Mouse (Mus musculus) limb, embryonic 13.5 days (tissue): ENCODE data around the gene Ddx43. TPM values are rescaled to one million over a fixed set of nuclear protein-coding genes. Genes with fewer than 3 reads are reported as not detected.

Experiments
- ATAC-seq: fragments of 200-750 bp; cut with Nextera tagmentation; 2 replicates; pipeline ENCODE4 v1.8.0; 2017; ENCODE audit warnings: low read depth, moderate number of reproducible peaks, moderate TSS enrichment; ENCODE audit not compliant: low FRiP score
- H3K27ac ChIP-seq: fragments of 300-500 bp; sonication (generic); 2 replicates; pipeline ENCODE4 v1.5.1; 2015; ENCODE audit warnings: inconsistent platforms, mild to moderate bottlenecking, moderate library complexity
- H3K27me3 ChIP-seq: fragments of 300-500 bp; sonication (generic); 2 replicates; pipeline ENCODE4 v1.6.1; 2015; ENCODE audit warnings: mild to moderate bottlenecking, inconsistent platforms
- H3K36me3 ChIP-seq: fragments of 300-500 bp; sonication (generic); 2 replicates; pipeline ENCODE4 v1.6.1; 2015; ENCODE audit warnings: inconsistent platforms, mild to moderate bottlenecking, moderate library complexity
- H3K4me1 ChIP-seq: fragments of 300-500 bp; sonication (generic); 2 replicates; pipeline ENCODE4 v1.6.1; 2015; ENCODE audit warnings: inconsistent platforms
- H3K4me2 ChIP-seq: fragments of 300-500 bp; sonication (generic); replicated peaks from 2 replicates; pipeline ENCODE4 v1.6.1; 2015; ENCODE audit warnings: inconsistent platforms, mild to moderate bottlenecking, moderate library complexity
- H3K4me3 ChIP-seq: fragments of 300-500 bp; sonication (generic); 2 replicates; pipeline ENCODE4 v1.5.1; 2015; ENCODE audit warnings: moderate library complexity, mild to moderate bottlenecking, inconsistent platforms
- H3K9ac ChIP-seq: fragments of 300-500 bp; sonication (generic); 2 replicates; pipeline ENCODE4 v1.6.1; 2015; ENCODE audit warnings: mild to moderate bottlenecking, inconsistent platforms
- H3K9me3 ChIP-seq: fragments of 300-500 bp; sonication (generic); 2 replicates; pipeline ENCODE4 v1.6.1; 2016; ENCODE audit warnings: inconsistent platforms
- WGBS: fragments of 180-500 bp; shearing (Covaris S2); methylation state at CpG from one replicate; pipeline ENCODE4 v1.1.7; 2015; 5-methylcytosine and 5-hydroxymethylcytosine counted together
- polyA plus RNA-seq: library from polyadenylated mRNA; unstranded; fragments of >200 nt; fragmentation: Nextera tagmentation; extraction: Ambion mirVana; gene quantifications from 2 replicates; pipeline ENCODE4 v1.2.1, GENCODE M21; 2015

Gene Ddx43
- polyA plus RNA-seq, 1 experiment from 2014 or later = 0.46 TPM

DNA sequence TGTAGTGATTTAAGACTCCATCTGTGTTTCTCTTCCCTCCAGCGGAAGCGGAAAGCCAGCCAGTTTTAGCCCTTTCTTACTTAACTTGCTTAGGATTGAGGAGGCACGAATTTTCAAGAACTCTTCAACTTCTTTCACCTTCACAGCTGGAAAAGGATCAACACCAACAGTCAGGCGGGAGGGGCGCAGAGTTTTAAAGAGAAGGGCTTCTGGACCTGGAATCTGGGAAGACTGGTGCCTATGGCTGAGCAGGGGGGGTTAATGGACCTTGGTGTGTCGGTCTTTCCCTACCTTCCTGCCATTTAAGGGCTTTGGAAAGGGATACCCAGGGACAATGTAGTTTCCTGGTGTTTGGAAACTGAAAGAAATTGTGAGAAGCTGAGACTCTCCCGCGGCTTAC is 18.0 kb upstream of the Ddx43 start:
- Histone ChIP-seq H3K9me3 (no peaks in the 10 kb centered on the region), H3K4me2 (peak overlapping the region; percentile 74), H3K27me3 (peaks cover 4% of the 10 kb centered on the region; the same call in 1 of the 2 replicates), H3K4me1 (peaks cover 11% of the 10 kb centered on the region), H3K4me3 (peak overlapping the region; percentile 41), H3K36me3 (no peaks in the 10 kb centered on the region), H3K27ac (no peak overlapping the region), H3K9ac (no peak overlapping the region)
- no peak for ATAC-seq
- 32% methylated on average over 8 of the region's 8 CpGs for WGBS

DNA sequence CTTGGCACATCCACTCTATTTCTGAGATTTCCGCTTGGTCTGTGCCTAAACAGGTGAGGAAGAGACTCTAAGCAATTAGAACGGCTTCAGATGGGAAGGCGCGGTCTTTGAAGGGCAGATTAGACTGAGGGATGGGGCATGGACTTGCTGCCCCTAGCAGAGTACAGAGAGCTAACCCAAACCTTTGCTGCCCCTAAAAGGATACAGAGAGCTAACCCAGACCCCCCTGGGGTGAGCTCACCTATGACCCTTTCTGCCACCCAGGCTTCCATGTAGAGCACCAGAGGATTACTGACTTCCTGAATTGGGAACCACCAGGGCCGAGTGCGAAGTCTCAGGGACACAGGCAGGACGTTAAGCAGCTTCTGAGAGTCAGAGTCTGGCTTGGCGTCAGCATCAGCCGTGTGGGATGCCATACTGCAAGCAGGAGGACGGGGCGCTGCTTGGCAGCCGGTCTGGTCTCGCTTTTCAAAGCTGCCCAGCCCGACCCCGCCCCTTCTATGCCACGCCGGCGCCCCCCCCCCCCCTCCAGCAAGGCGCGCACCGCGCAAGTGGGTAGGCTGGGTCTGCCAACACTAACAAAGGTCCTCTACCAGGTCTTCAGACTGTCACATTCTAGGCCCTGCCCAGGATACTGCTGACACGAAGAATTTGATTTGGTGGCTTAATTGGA is 17.3 kb upstream of the Ddx43 start, which contains the start of gene Ooep:
Gene Ooep (minus strand): TSS at position 613 of the 673 bp plus-strand sequence.
- peak within 1 kb of the TSS; percentile 58 for H3K9ac ChIP-seq
- H3K4me2 ChIP-seq = peak within 1 kb of the TSS; percentile 74
- peak; percentile 82 for ATAC-seq
- no peaks in the 10 kb centered on the region for H3K9me3 ChIP-seq
- H3K4me1 ChIP-seq = peaks cover 11% of the 10 kb centered on the region
- no peaks in the 10 kb centered on the region for H3K36me3 ChIP-seq
- peaks cover 4% of the 10 kb centered on the region; the same call in 1 of the 2 replicates for H3K27me3 ChIP-seq
- H3K4me3 ChIP-seq = peak within 1 kb of the TSS; percentile 41
- WGBS = 4% methylated on average over 20 of the region's 23 CpGs
- no peak within 1 kb of the TSS for H3K27ac ChIP-seq

GRCm38 (mm10) chr9:78385893-78386292 is 9.7 kb upstream of the Ddx43 start:
- no peaks in the 10 kb centered on the region for H3K4me1 ChIP-seq
- no peak overlapping the region for H3K4me3 ChIP-seq
- peaks cover 2% of the 10 kb centered on the region for H3K27me3 ChIP-seq
- no peak for ATAC-seq
- WGBS = 43% methylated on average over 3 of the region's 3 CpGs
- H3K36me3 ChIP-seq = no peaks in the 10 kb centered on the region
- H3K9ac ChIP-seq = no peak overlapping the region
- H3K9me3 ChIP-seq = no peaks in the 10 kb centered on the region
- no peak overlapping the region for H3K27ac ChIP-seq
- H3K4me2 ChIP-seq = no peak overlapping the region

DNA sequence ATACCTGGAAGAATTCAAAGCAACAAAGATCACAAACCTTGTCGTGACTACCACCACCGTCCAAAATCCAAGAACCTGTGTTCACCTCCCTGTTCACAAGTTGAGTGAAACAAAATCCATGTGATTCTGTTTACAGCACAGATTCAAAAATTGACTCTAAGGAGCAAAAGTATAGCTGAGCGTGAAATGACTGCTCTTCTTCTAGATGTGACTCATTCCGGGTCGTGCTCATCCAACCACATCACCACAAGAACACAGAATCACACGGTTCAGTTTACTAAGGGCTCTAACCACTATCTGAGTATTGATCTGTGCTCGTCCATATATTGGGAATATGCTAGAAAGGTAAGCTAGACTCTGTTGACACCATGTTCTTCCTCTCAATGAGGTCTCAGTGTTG is 8.6 kb upstream of the Ddx43 start:
- no peak for ATAC-seq
- Histone ChIP-seq H3K9me3 (no peaks in the 10 kb centered on the region), H3K4me1 (no peaks in the 10 kb centered on the region), H3K27ac (no peak overlapping the region), H3K4me2 (no peak overlapping the region), H3K9ac (no peak overlapping the region), H3K27me3 (peaks cover 11% of the 10 kb centered on the region), H3K4me3 (no peak overlapping the region), H3K36me3 (no peaks in the 10 kb centered on the region)
- 86% methylated on average over 7 of the region's 7 CpGs for WGBS

- ATAC-seq = no peak
- H3K27ac ChIP-seq = no peak overlapping the region
- H3K27me3 ChIP-seq = peaks cover 41% of the 10 kb centered on the region
- 46% methylated on average over 5 of the region's 5 CpGs for WGBS
- no peaks in the 10 kb centered on the region for H3K36me3 ChIP-seq
- H3K9ac ChIP-seq = no peak overlapping the region
- no peaks in the 10 kb centered on the region for H3K4me1 ChIP-seq
- H3K4me3 ChIP-seq = no peak overlapping the region
- H3K4me2 ChIP-seq = no peak overlapping the region
- no peaks in the 10 kb centered on the region for H3K9me3 ChIP-seq
Measured at GRCm38 (mm10) chr9:78389981-78390380, 5.6 kb upstream of the Ddx43 start.

DNA sequence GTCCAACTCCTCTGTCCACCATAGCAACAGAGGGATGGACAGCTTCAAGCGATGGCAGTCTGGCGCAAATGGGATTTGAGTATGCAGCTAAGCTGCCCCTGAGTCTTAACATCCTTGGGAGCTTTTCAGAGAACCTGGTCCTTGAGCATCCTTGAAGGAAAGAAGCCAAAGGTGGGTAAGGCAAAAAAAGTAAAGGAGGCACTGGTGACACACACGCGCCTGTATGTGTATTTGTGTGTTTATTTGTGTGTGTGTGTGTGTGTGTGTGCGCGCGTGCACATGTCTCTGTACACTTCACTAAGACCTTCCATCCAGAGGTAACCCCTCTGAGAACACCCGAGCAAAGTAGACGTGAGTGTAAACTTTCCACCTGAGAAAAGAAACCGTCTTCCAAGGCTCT is 1.8 kb upstream of the Ddx43 start:
- WGBS = 88% methylated on average over 10 of the region's 10 CpGs
- Histone ChIP-seq H3K4me3 (no peak overlapping the region), H3K36me3 (no peaks in the 10 kb centered on the region), H3K9ac (no peak overlapping the region), H3K4me1 (0 out of 2 replicates have a peak, but pooled peaks cover 8% of the 10 kb centered on the region), H3K27ac (no peak overlapping the region), H3K27me3 (peaks cover 76% of the 10 kb centered on the region), H3K4me2 (no peak overlapping the region), H3K9me3 (no peaks in the 10 kb centered on the region)
- no peak for ATAC-seq

DNA sequence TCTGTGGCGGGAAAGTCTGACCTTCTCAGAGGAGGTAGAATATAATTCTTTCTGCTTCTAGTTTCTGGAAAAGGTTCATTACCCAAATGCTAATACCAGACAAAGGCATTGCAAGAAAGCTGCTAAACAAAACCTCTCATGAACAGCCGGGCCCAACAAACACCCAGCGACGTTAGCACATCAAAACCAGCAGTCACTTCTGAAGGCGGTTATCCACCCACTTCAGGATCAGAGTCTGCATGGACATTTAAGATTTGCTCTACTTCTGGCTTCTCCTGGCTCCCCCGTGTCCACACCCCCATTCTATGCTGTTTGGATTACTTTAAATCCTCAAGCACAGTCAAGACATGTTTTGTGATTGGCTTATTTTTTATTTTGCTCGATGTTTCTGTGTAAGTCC is 975 bp upstream of the Ddx43 start:
- Histone ChIP-seq H3K4me3 (no peak overlapping the region), H3K9ac (no peak overlapping the region), H3K4me2 (no peak overlapping the region), H3K9me3 (no peaks in the 10 kb centered on the region), H3K27me3 (peaks cover 83% of the 10 kb centered on the region), H3K36me3 (no peaks in the 10 kb centered on the region), H3K4me1 (0 out of 2 replicates have a peak, but pooled peaks cover 8% of the 10 kb centered on the region), H3K27ac (no peak overlapping the region)
- WGBS = 57% methylated on average over 7 of the region's 7 CpGs
- no peak for ATAC-seq

GRCm38 (mm10) chr9:78395244-78395629 is 340 bp upstream of the Ddx43 start:
- Histone ChIP-seq H3K27me3 (peaks cover 84% of the 10 kb centered on the region), H3K4me3 (peak overlapping the region; percentile 46), H3K4me2 (peak overlapping the region; percentile 67), H3K9ac (no peak overlapping the region), H3K4me1 (0 out of 2 replicates have a peak, but pooled peaks cover 8% of the 10 kb centered on the region), H3K36me3 (no peaks in the 10 kb centered on the region), H3K9me3 (no peaks in the 10 kb centered on the region), H3K27ac (no peak overlapping the region)
- ATAC-seq = no peak
- WGBS = 32% methylated on average over 11 of the region's 11 CpGs

DNA sequence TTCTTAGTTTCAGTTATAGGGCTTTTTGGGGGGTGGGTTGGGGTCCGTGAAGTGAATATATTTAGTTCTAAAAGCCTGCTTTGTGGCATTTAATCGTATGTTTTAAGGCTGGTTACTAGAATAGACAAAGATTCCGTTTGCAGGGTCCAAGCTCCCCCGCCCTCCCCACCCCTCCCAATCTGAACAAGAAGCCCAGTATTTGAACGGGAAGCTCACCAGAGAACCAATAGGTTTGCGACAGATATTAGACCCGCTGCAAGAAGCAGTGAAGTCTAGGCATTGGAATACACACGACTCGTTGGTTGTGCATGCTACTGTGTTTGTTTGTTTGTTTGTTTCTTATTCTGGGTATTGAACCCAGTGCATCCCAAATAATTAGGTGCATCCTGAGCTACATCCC is 940 bp downstream of the Ddx43 start:
- Histone ChIP-seq H3K27me3 (peaks cover 75% of the 10 kb centered on the region), H3K4me2 (peak overlapping the region; percentile 67), H3K27ac (no peak overlapping the region), H3K36me3 (no peaks in the 10 kb centered on the region), H3K4me3 (peak overlapping the region; percentile 46), H3K9me3 (no peaks in the 10 kb centered on the region), H3K4me1 (0 out of 2 replicates have a peak, but pooled peaks cover 8% of the 10 kb centered on the region), H3K9ac (no peak overlapping the region; the same call in 1 of the 2 replicates)
- WGBS = 53% methylated on average over 9 of the region's 9 CpGs
- no peak for ATAC-seq

GRCm38 (mm10) chr9:78400570-78400969 is 5.0 kb downstream of the Ddx43 start:
- WGBS = 83% methylated on average over 5 of the region's 5 CpGs
- H3K27ac ChIP-seq = no peak overlapping the region
- no peak for ATAC-seq
- H3K9me3 ChIP-seq = no peaks in the 10 kb centered on the region
- H3K36me3 ChIP-seq = no peaks in the 10 kb centered on the region
- H3K9ac ChIP-seq = no peak overlapping the region
- peaks cover 36% of the 10 kb centered on the region for H3K27me3 ChIP-seq
- 0 out of 2 replicates have a peak, but pooled peaks cover 7% of the 10 kb centered on the region for H3K4me1 ChIP-seq
- no peak overlapping the region for H3K4me3 ChIP-seq
- H3K4me2 ChIP-seq = no peak overlapping the region

DNA sequence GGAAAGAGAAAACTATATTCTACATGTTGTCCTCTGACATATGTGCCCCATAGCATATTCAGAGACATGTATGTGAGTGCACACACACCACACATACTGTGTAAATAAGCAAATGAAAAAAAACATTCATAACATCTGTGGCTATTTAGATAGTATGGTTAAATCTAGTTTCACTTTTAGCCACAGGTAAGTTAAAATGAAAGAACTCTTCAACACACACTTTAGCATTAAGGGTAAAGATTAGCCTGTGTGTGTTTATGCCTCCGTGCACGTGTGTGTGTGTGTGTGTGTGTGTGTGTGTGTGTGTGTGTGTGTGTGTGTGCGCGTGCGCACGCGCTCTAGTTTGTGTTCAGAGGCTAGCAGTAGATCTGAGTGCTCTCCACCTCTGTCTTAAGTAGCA is 6.0 kb downstream of the Ddx43 start:
- ATAC-seq = no peak
- no peak overlapping the region for H3K27ac ChIP-seq
- 90% methylated on average over 7 of the region's 7 CpGs for WGBS
- no peak overlapping the region for H3K4me2 ChIP-seq
- H3K9ac ChIP-seq = no peak overlapping the region
- peaks cover 26% of the 10 kb centered on the region for H3K27me3 ChIP-seq
- H3K36me3 ChIP-seq = no peaks in the 10 kb centered on the region
- no peaks in the 10 kb centered on the region for H3K4me1 ChIP-seq
- no peak overlapping the region for H3K4me3 ChIP-seq
- no peaks in the 10 kb centered on the region for H3K9me3 ChIP-seq

DNA sequence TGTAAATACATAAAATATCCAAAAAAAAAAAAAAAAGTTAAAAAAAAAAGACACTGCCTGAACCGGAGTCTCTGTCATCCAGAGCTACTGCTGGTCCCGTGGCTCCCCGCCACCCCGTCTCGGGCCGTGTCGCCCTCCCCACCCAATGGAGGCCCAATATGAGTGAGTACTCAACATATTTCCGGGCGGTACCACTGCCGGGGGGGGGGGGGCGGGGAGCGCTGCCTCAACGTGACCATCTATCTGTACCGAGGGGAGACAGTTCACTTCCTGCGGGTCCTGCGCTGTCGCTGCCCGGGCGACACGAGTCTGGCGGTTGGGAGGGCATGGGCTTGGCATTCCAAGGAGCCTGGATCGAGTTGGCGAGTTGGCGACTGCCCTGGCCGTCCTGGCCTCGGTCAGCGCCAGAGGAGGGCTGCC is 31.8 kb downstream of the Ddx43 start:
- peak overlapping the region; percentile 37 for H3K4me3 ChIP-seq
- H3K4me1 ChIP-seq = no peaks in the 10 kb centered on the region
- peak overlapping the region; percentile 67 for H3K4me2 ChIP-seq
- no peaks in the 10 kb centered on the region for H3K27me3 ChIP-seq
- ATAC-seq = peak; percentile 44; the same call in 1 of the 2 replicates
- no peak overlapping the region for H3K27ac ChIP-seq
- peak overlapping the region; percentile 56 for H3K9ac ChIP-seq
- H3K36me3 ChIP-seq = no peaks in the 10 kb centered on the region
- H3K9me3 ChIP-seq = no peaks in the 10 kb centered on the region
- 18% methylated on average over 27 of the region's 27 CpGs for WGBS

DNA sequence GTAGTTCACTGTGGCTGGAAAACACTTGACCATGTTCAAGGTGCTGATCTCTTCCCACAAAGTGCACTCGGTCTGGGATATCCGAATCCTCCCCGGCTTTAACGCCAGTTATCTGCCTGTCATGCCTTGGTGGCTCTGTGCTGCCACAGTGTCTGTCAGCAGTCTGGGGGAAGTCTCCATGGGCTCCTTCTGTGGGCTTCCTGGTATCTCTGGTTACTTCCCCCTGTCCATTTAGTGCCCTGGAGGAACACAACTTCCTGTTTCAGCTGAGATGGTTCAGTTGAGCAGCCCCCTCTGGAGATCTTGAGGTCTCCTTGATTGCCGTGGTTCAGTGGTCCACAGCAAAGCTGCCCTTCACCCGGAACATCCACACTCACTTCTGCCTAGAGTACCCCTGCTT is 32.6 kb downstream of the Ddx43 start:
- Histone ChIP-seq H3K27ac (no peak overlapping the region), H3K9ac (no peak overlapping the region), H3K27me3 (no peaks in the 10 kb centered on the region), H3K9me3 (no peaks in the 10 kb centered on the region), H3K4me3 (no peak overlapping the region), H3K4me1 (no peaks in the 10 kb centered on the region), H3K4me2 (no peak overlapping the region), H3K36me3 (no peaks in the 10 kb centered on the region)
- 82% methylated on average over 6 of the region's 6 CpGs for WGBS
- no peak for ATAC-seq
